Mouse (Mus musculus) Patski (cell line): ENCODE data around the gene Fzr1. TPM values are rescaled to one million over a fixed set of nuclear protein-coding genes. Genes with fewer than 3 reads are reported as not detected.

ENCODE experiments used
- ATAC-seq: fragments of 100-300 bp; one replicate; pipeline ENCODE4 v1.8.0; 2021
- CTCF ChIA-PET: fragments of 350-600 bp; sonication (Branson Sonifier 250); formaldehyde crosslinking; loops from one replicate; lab custom pipeline; 2022; ENCODE audit warnings: inconsistent platforms; lab: Charles Lee
- POLR2A ChIA-PET: fragments of 350-600 bp; sonication (Branson Sonifier 250); formaldehyde crosslinking; loops from one replicate; lab custom pipeline; 2022; ENCODE audit warnings: antibody characterized with exemption, inconsistent platforms; lab: Charles Lee
- DNase-seq: peaks from one replicate; pipeline ENCODE4 v3.0.0-alpha.2; 2011; ENCODE audit warnings: low read depth, low spot score
- H3K27me3 ChIP-seq: fragments of 371-371 bp; one replicate; pipeline ENCODE4 v1.5.1; 2021
- CTCF ChIP-seq: fragments of 100-300 bp; IDR thresholded peaks from one replicate; pipeline ENCODE4 v1.5.1; 2021
- in situ Hi-C: fragments of 300-500 bp; cut with MboI; formaldehyde crosslinking; loops from 3 replicates; pipeline ENCODE4 v1.11.1; 2018; ENCODE audit warnings: low pct_unique_long_range_greater_than_20kb, mixed read lengths
- polyA plus RNA-seq: library from polyadenylated mRNA; unstranded; gene quantifications from one replicate; pipeline ENCODE4 v1.2.3, GENCODE M21; 2021

Gene Fzr1
- polyA plus RNA-seq, 1 experiment from 2014 or later = 62.1 TPM

- TF ChIP-seq CTCF = no peak
- ChIA-PET POLR2A (interaction anchor here (0.8 to 1.2 kb wide), 3 partner anchors 16 to 67 kb away, joined by 3 to 4 read pairs (median 3); partner anchors contain the start of gene Smim24), CTCF (no interaction called here)
- in situ Hi-C loops = no loop called here
- ATAC-seq (peak; percentile 77), DNase-seq (no peak)
- no peaks in the 10 kb centered on the region for H3K27me3 ChIP-seq
Measured at GRCm38 (mm10) chr10:81356991-81357844, 21.1 kb downstream of the Fzr1 start, which contains the start of gene Mfsd12. TSS of gene Mfsd12 (plus strand) at chr10:81357491.

- CTCF ChIA-PET = no interaction called here
Measured at GRCm38 (mm10) chr10:81356352-81356990, 21.8 kb downstream of the Fzr1 start.

GRCm38 (mm10) chr10:81355533-81355932 lies 22.8 kb downstream of the Fzr1 start:
- no peaks in the 10 kb centered on the region for H3K27me3 ChIP-seq
- in situ Hi-C loops = no loop called here
- DNase-seq (no peak), ATAC-seq (no peak)
- CTCF ChIA-PET = no interaction called here
- TF ChIP-seq CTCF = no peak
- POLR2A ChIA-PET = no interaction called here

More at GRCm38 (mm10) chr10:81356352-81356990, 21.8 kb downstream of the Fzr1 start:
- no peak for DNase-seq
- no peaks in the 10 kb centered on the region for H3K27me3 ChIP-seq
- POLR2A ChIA-PET = interaction anchor here (1.0 to 1.2 kb wide), 2 partner anchors 17 to 36 kb away, joined by 3 read pairs; partner anchors contain the start of gene Smim24
- TF ChIP-seq CTCF = no peak
- in situ Hi-C loops = no loop called here
- ATAC-seq = no peak

GRCm38 (mm10) chr10:81354738-81355477 lies 23.4 kb downstream of the Fzr1 start:
- ATAC-seq (no peak), DNase-seq (no peak)
- H3K27me3 ChIP-seq = no peaks in the 10 kb centered on the region
- no peak for TF ChIP-seq CTCF
- in situ Hi-C loops = loop anchor here (5.0 kb wide), 1 partner anchor 68 kb away; no protein-coding TSS in a partner anchor
- CTCF ChIA-PET = interaction anchor here (1.2 to 1.7 kb wide), 2 partner anchors 62 to 66 kb away, joined by 5 read pairs; partner anchors contain the start of gene Pip5k1c
- POLR2A ChIA-PET = no interaction called here

GRCm38 (mm10) chr10:81351678-81352291 lies 26.5 kb downstream of the Fzr1 start:
- DNase-seq (no peak), ATAC-seq (no peak)
- no peaks in the 10 kb centered on the region for H3K27me3 ChIP-seq
- no peak for TF ChIP-seq CTCF
- POLR2A ChIA-PET = no interaction called here
- in situ Hi-C loops = loop anchor here (5.0 kb wide), 1 partner anchor 64 kb away; no protein-coding TSS in a partner anchor
- CTCF ChIA-PET = interaction anchor here (1.5 to 2.1 kb wide), 2 partner anchors 10 to 59 kb away, joined by 5 to 10 read pairs; partner anchors contain the start of gene Pip5k1c

- CTCF ChIA-PET = interaction anchor here (0.6 to 2.1 kb wide), 7 partner anchors 8 to 61 kb away, joined by 3 to 10 read pairs (median 4); partner anchors contain the start of gene Pip5k1c
- H3K27me3 ChIP-seq = no peaks in the 10 kb centered on the region
Measured at GRCm38 (mm10) chr10:81350351-81351063, 27.8 kb downstream of the Fzr1 start, which contains the start of gene Hmg20b. TSS of gene Hmg20b (minus strand) at chr10:81350480.

GRCm38 (mm10) chr10:81349961-81350350 lies 28.4 kb downstream of the Fzr1 start:
- ATAC-seq = no peak
- H3K27me3 ChIP-seq = no peaks in the 10 kb centered on the region
- POLR2A ChIA-PET = interaction anchor here (0.7 kb wide), 1 partner anchor 53 kb away, joined by 3 read pairs; no protein-coding TSS in a partner anchor
- no peak for TF ChIP-seq CTCF
- no peak for DNase-seq
- in situ Hi-C loops = loop anchor here (5.0 kb wide), 1 partner anchor 63 kb away; no protein-coding TSS in a partner anchor
- CTCF ChIA-PET = interaction anchor here (0.6 to 2.1 kb wide), 7 partner anchors 8 to 60 kb away, joined by 3 to 10 read pairs (median 4); partner anchors contain the start of gene Pip5k1c

More at GRCm38 (mm10) chr10:81350351-81351063, 27.8 kb downstream of the Fzr1 start, which contains the start of gene Hmg20b:
- in situ Hi-C loops = loop anchor here (5.0 kb wide), 1 partner anchor 63 kb away; no protein-coding TSS in a partner anchor
- peak; percentile 90 for DNase-seq
- TF ChIP-seq CTCF = no peak
- POLR2A ChIA-PET = interaction anchor here (0.6 to 0.7 kb wide), 2 partner anchors 31 to 54 kb away, joined by 3 to 4 read pairs; no protein-coding TSS in a partner anchor
- ATAC-seq = peak; percentile 92

GRCm38 (mm10) chr10:81349146-81349545 lies 29.2 kb downstream of the Fzr1 start:
- ChIA-PET CTCF (no interaction called here), POLR2A (no interaction called here)
- ATAC-seq = peak; percentile 15
- no peak for DNase-seq
- no peak for TF ChIP-seq CTCF
- in situ Hi-C loops = no loop called here
- no peaks in the 10 kb centered on the region for H3K27me3 ChIP-seq
